Mouse (Mus musculus) CD4-positive helper T cell, adult 2 months (primary cell): Measurements from ENCODE around the gene Junb.
A peak's percentile ranks its signal among the peaks of the same experiment; 100 is the strongest.

Source experiments
- DNase-seq: peaks from one replicate; pipeline ENCODE4 v3.0.0-alpha.2; 2012; ENCODE audit warnings: low read depth, missing footprints, low spot score

Junb gene

GRCm38 (mm10) chr8:84973079-84973478, 5.4 kb downstream of the Junb start:
- DNase-seq = no peak

GRCm38 (mm10) chr8:84970913-84971312, 7.6 kb downstream of the Junb start:
- DNase-seq = no peak

GRCm38 (mm10) chr8:84970135-84970790, 8.3 kb downstream of the Junb start:
- DNase-seq = no peak

GRCm38 (mm10) chr8:84969241-84970134, 9.0 kb downstream of the Junb start, which contains the start of the genes Gm49661, Prdx2 and Rnaseh2a:
Gene Gm49661, minus strand, starts transcription at chr8:84969433.
Gene Prdx2, plus strand, starts transcription at chr8:84969587.
Gene Rnaseh2a, minus strand, starts transcription at chr8:84969767.
- DNase-seq = peak; percentile 81

GRCm38 (mm10) chr8:84968650-84969049, 9.9 kb downstream of the Junb start:
- no peak for DNase-seq

- no peak for DNase-seq
These were observed 10.8 kb downstream of the Junb start for GRCm38 (mm10) chr8:84967532-84968304.

GRCm38 (mm10) chr8:84966603-84967002, 11.9 kb downstream of the Junb start:
- no peak for DNase-seq

GRCm38 (mm10) chr8:84965731-84966291, 12.7 kb downstream of the Junb start:
- DNase-seq = peak; percentile 96

GRCm38 (mm10) chr8:84963952-84964351, 14.6 kb downstream of the Junb start:
- no peak for DNase-seq

GRCm38 (mm10) chr8:84959811-84960210, 18.7 kb downstream of the Junb start:
- no peak for DNase-seq

- DNase-seq = peak; percentile 74
These were observed 21.8 kb downstream of the Junb start for GRCm38 (mm10) chr8:84956768-84957167.

- peak; percentile 43 for DNase-seq
These were observed 25.8 kb downstream of the Junb start for GRCm38 (mm10) chr8:84952612-84953255.

GRCm38 (mm10) chr8:84949753-84950152, 28.8 kb downstream of the Junb start:
- DNase-seq = no peak

GRCm38 (mm10) chr8:84947241-84947545, 31.3 kb downstream of the Junb start:
- peak; percentile 44 for DNase-seq

- no peak for DNase-seq
These were observed 31.8 kb downstream of the Junb start, which contains the start of gene Rtbdn for GRCm38 (mm10) chr8:84946528-84947240. Gene Rtbdn, plus strand, starts transcription at chr8:84946991.

- DNase-seq = no peak
These were observed 32.6 kb downstream of the Junb start for GRCm38 (mm10) chr8:84945633-84946527.

GRCm38 (mm10) chr8:84945235-84945632, 33.3 kb downstream of the Junb start:
- DNase-seq = no peak

GRCm38 (mm10) chr8:84944478-84945160, 33.9 kb downstream of the Junb start:
- DNase-seq = peak; percentile 55

- DNase-seq = no peak
These were observed 34.8 kb downstream of the Junb start for GRCm38 (mm10) chr8:84943699-84944098.
